Mouse (Mus musculus): ENCODE data around the gene Ptprh.
A peak's percentile ranks its signal among the peaks of the same experiment; 100 is the strongest.

The Ptprh gene

DNA sequence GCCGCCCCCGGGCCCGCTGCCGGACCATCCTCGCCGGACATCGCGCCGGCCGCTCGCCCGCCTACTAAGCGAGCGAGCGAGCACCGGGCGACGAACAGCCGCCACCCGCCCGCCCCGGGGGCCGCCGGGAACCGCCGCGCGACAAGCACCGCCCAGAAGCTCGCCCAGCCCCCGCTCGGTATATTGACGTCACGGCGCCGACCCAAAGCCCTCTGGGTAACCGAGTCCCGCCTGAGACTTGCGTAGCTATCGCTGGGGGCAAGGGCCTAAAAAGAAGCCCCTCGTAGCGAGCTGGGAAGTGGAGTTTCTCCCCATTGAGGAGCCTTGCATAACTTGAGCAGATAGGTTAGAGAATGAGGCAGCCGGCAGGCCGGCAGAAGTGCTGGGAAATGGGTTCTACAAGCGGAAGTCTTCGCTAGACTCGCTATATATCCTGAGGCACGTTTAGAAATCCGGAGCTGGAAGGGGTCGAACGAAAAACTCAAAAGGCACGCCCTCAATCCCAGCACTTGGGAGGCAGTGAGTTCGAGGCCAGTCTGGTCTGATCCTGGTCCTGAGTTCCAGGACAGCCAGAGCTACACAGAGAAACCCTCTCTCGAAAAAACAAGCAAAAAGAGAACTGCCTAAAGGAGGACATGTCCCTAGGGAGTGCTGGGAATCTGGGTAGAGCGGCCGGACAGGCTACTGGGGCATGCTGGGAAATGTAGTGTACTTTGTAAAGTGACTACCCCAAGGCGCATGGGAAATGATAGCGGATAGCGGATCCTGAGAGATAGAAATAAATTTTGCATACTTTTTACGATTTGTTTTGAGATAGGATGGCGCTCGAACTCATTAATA is 102.1 kb downstream of the Ptprh start, which contains the start of gene Ppp1r12c:
Gene Ppp1r12c (minus strand): TSS at position 123 of the 840 bp plus-strand sequence.
- DNase-seq (ENCODE audit: low spot score), result peak; percentile 91

DNA sequence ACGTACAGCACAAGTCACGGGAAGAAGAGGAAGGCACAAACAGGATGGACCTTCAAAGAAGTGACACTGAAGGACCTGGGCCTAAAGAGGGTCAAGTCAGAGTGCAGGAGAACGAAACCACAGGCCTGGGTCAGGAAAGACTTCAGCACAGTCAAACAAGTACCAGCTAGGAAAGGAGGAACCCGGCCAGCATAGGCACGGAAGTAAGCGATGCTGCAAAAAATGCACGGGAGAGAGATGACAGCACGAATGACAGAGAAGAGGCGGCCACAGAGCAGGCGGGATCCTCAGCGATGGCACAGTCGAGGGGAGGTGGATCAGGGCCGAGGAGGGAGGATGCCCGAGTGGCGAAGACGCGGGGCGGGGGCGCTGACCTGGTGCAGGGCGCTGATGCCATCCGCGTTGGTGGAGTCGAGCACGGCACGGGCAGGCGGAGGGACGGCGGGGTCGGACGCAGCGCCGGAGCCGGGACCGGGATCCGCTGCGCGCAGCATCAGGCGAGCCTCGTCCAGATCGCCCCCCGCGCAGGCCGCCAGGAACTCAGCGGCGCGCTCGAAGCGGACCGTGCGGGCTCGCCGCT is 102.9 kb downstream of the Ptprh start:
- peak; percentile 64 for DNase-seq (ENCODE audit: low spot score)

DNA sequence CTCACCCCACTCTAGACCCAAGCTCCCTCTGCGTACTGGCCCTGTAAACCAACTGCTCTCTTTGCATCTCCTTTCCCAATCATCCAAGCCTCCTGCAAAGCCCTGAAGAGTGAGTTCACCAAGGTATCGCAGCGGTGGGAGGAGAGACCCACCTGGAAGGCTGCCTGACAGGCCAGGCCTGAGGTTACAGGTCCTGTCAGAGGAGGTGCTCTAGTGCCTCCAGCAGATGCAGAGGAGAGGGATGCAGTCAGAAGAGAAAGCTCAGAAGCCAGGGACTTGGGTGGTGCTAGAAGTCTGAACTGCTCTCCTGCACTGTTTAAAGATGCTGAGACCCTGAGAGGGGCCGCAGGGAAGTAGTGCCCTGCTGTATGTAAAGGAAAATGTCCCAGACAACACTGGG is 104.8 kb downstream of the Ptprh start:
- no peak for DNase-seq (ENCODE audit: low spot score)

All from T-cell, adult 2 months (primary cell).